Mouse (Mus musculus) hindbrain, embryonic 11.5 days (tissue): Measurements from ENCODE around the gene Gm4756. TPM values are rescaled to one million over a fixed set of nuclear protein-coding genes. Genes with fewer than 3 reads are reported as not detected.

Source experiments
- ATAC-seq: fragments of 200-750 bp; cut with Nextera tagmentation; 2 replicates; pipeline ENCODE4 v1.8.0; 2017; ENCODE audit warnings: mild to moderate bottlenecking, moderate TSS enrichment, moderate library complexity; ENCODE audit not compliant: low FRiP score
- DNase-seq: peaks from one replicate; pipeline ENCODE4 v3.0.0-alpha.2; 2015; ENCODE audit warnings: low spot score
- H3K27ac ChIP-seq: fragments of 300-500 bp; sonication (generic); 2 replicates; pipeline ENCODE4 v1.5.1; 2014; ENCODE audit warnings: mild to moderate bottlenecking, low read depth, low read length
- H3K27me3 ChIP-seq: fragments of 300-500 bp; sonication (generic); 2 replicates; pipeline ENCODE4 v1.6.1; 2014; ENCODE audit warnings: mild to moderate bottlenecking, low read length, moderate library complexity, mixed read lengths; ENCODE audit not compliant: control insufficient read depth, insufficient read depth
- H3K36me3 ChIP-seq: fragments of 300-500 bp; sonication (generic); 2 replicates; pipeline ENCODE4 v1.6.1; 2014; ENCODE audit warnings: mild to moderate bottlenecking, low read length, moderate library complexity, mixed read lengths; ENCODE audit not compliant: control insufficient read depth, insufficient read depth
- H3K4me1 ChIP-seq: fragments of 300-500 bp; sonication (generic); replicated peaks from 2 replicates; pipeline ENCODE4 v1.6.1; 2014; ENCODE audit warnings: low read length, mixed read lengths; ENCODE audit not compliant: control insufficient read depth, insufficient read depth
- H3K4me2 ChIP-seq: fragments of 300-500 bp; sonication (generic); replicated peaks from 2 replicates; pipeline ENCODE4 v1.6.1; 2014; ENCODE audit warnings: mild to moderate bottlenecking, low read depth, low read length
- H3K4me3 ChIP-seq: fragments of 300-500 bp; sonication (generic); 2 replicates; pipeline ENCODE4 v1.5.1; 2014; ENCODE audit warnings: low read depth, low read length
- H3K9ac ChIP-seq: fragments of 300-500 bp; sonication (generic); 2 replicates; pipeline ENCODE4 v1.6.1; 2014; ENCODE audit warnings: low read depth, low read length
- H3K9me3 ChIP-seq: fragments of 300-500 bp; sonication (generic); 2 replicates; pipeline ENCODE4 v1.6.1; 2016; ENCODE audit warnings: low read length; ENCODE audit not compliant: control insufficient read depth
- WGBS: fragments of 180-500 bp; shearing (Covaris S2); extraction: QIAGEN DNeasy Blood & Tissue Kit; methylation state at CpG from one replicate; pipeline ENCODE4 v1.1.7; 2014; 5-methylcytosine and 5-hydroxymethylcytosine counted together
- polyA plus RNA-seq: library from polyadenylated mRNA; unstranded; fragments of >200 nt; fragmentation: Nextera tagmentation; extraction: Ambion mirVana; gene quantifications from 2 replicates; pipeline ENCODE4 v1.2.1, GENCODE M21; 2014

Gene Gm4756
- polyA plus RNA-seq, 1 experiment from 2014 or later = not detected

- no peaks in the 10 kb centered on the region for H3K36me3 ChIP-seq
- no peak overlapping the region for H3K4me2 ChIP-seq
- H3K4me1 ChIP-seq = no peaks in the 10 kb centered on the region
- no peak overlapping the region for H3K27ac ChIP-seq
- no peak overlapping the region for H3K4me3 ChIP-seq
- H3K9ac ChIP-seq = no peak overlapping the region
- H3K27me3 ChIP-seq = no peaks in the 10 kb centered on the region
- 60% methylated on average over 8 of the region's 8 CpGs for WGBS
- ATAC-seq = no peak
- no peak for DNase-seq
- H3K9me3 ChIP-seq = no peaks in the 10 kb centered on the region
Observed at GRCm38 (mm10) chr12:72682511-72683282, 33.2 kb upstream of the Gm4756 start.

DNA sequence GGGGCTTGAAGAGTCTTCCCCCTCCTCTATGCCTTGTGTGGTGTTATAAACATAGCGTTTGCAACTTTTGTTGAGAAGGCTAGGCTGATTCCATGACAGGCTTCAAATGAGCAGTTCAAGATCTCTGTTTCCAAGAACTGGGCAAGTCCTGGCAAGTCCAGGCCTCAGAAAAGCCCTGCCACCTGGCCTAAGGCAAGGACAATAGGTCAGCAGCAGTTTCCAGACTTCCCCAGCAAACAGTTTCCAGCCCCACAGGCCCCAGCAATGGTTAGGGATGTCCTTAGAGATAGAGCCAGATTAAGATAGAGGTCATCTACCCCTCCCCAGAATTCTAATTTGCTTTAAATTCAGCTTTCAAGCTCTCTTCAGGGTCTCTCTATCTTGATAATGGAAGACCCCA, 32.5 kb upstream of the Gm4756 start:
- DNase-seq = no peak
- Histone ChIP-seq H3K36me3 (no peaks in the 10 kb centered on the region), H3K27ac (no peak overlapping the region), H3K4me1 (no peaks in the 10 kb centered on the region), H3K9me3 (no peaks in the 10 kb centered on the region), H3K4me2 (no peak overlapping the region), H3K4me3 (no peak overlapping the region), H3K9ac (no peak overlapping the region), H3K27me3 (no peaks in the 10 kb centered on the region)
- ATAC-seq = no peak
- 92% methylated on average over 1 of the region's 1 CpGs for WGBS

GRCm38 (mm10) chr12:72679635-72680034, 30.2 kb upstream of the Gm4756 start:
- H3K27ac ChIP-seq = no peak overlapping the region
- WGBS = 75% methylated on average over 3 of the region's 3 CpGs
- no peak for ATAC-seq
- H3K36me3 ChIP-seq = no peaks in the 10 kb centered on the region
- no peaks in the 10 kb centered on the region for H3K9me3 ChIP-seq
- H3K4me3 ChIP-seq = no peak overlapping the region
- DNase-seq = no peak
- H3K4me2 ChIP-seq = no peak overlapping the region
- no peak overlapping the region for H3K9ac ChIP-seq
- H3K27me3 ChIP-seq = no peaks in the 10 kb centered on the region
- no peaks in the 10 kb centered on the region for H3K4me1 ChIP-seq

- Histone ChIP-seq H3K4me2 (no peak overlapping the region), H3K36me3 (no peaks in the 10 kb centered on the region), H3K9me3 (no peaks in the 10 kb centered on the region), H3K9ac (no peak overlapping the region), H3K27ac (no peak overlapping the region), H3K4me1 (no peaks in the 10 kb centered on the region), H3K4me3 (no peak overlapping the region), H3K27me3 (no peaks in the 10 kb centered on the region)
- WGBS = 78% methylated on average over 2 of the region's 2 CpGs
- no peak for DNase-seq
- ATAC-seq = no peak
Observed at GRCm38 (mm10) chr12:72674820-72675219, 25.4 kb upstream of the Gm4756 start.

GRCm38 (mm10) chr12:72674079-72674797, 24.8 kb upstream of the Gm4756 start:
- Histone ChIP-seq H3K9ac (no peak overlapping the region), H3K4me3 (no peak overlapping the region), H3K27ac (no peak overlapping the region), H3K4me1 (no peaks in the 10 kb centered on the region), H3K27me3 (no peaks in the 10 kb centered on the region), H3K36me3 (no peaks in the 10 kb centered on the region), H3K9me3 (no peaks in the 10 kb centered on the region), H3K4me2 (no peak overlapping the region)
- WGBS = 84% methylated on average over 7 of the region's 7 CpGs
- DNase-seq (no peak), ATAC-seq (no peak)

DNA sequence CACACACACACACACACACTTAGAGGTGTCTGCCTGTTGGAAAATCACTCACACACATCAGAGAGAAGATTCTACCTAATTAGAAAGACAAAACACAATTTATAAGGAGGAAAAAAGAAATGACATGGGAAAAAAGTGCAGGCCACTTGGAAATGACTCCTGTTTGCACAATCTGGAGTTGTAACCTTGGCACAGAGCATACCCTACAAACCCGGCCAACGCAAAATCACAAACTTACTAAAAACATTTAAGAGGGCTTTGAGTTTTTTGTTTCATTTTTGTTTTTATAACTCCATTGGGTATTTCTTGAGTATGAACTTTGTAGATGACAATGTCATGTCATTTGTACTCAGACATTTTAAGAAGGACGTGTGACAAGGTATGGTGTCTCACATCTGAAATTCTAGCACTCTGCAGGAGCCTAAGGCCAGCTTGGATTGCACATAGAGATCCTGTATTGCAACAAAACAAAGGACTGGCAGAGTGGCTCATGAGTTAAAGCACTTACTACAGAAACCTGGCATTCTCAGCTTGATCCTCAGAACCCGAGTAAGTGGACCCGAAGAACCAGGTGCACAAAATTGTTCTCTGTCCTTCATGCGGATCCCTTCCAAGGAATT, 22.2 kb upstream of the Gm4756 start:
- Histone ChIP-seq H3K36me3 (no peaks in the 10 kb centered on the region), H3K27ac (no peak overlapping the region), H3K4me2 (no peak overlapping the region), H3K4me1 (0 out of 2 replicates have a peak, but pooled peaks cover 2% of the 10 kb centered on the region), H3K9me3 (no peaks in the 10 kb centered on the region), H3K27me3 (no peaks in the 10 kb centered on the region), H3K9ac (no peak overlapping the region), H3K4me3 (no peak overlapping the region)
- WGBS = 91% methylated on average over 6 of the region's 6 CpGs
- no peak for DNase-seq
- no peak for ATAC-seq

DNA sequence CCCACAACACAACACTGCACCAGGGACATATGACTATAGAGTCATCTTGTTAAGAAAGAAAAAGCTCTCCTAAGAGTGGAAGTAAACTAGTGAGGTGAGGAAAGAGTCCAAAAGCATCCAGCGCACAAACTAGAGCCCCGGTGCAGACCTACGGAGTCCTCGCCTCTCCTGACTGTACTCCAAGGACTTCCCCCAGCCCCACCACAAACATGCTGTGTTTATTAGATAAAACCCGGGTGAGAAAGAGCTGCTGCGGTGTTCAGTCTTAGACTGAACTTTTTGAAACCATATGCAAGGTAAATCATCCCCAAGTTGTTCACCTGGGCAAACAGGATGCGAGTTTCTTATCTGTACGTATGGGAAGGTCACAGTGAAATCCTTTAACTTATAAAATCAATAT, 21.5 kb upstream of the Gm4756 start:
- no peak overlapping the region for H3K9ac ChIP-seq
- H3K4me1 ChIP-seq = 0 out of 2 replicates have a peak, but pooled peaks cover 2% of the 10 kb centered on the region
- DNase-seq (no peak), ATAC-seq (no peak)
- H3K36me3 ChIP-seq = no peaks in the 10 kb centered on the region
- H3K27ac ChIP-seq = no peak overlapping the region
- H3K4me3 ChIP-seq = no peak overlapping the region
- H3K9me3 ChIP-seq = no peaks in the 10 kb centered on the region
- no peak overlapping the region for H3K4me2 ChIP-seq
- WGBS = 95% methylated on average over 8 of the region's 8 CpGs
- H3K27me3 ChIP-seq = no peaks in the 10 kb centered on the region

DNA sequence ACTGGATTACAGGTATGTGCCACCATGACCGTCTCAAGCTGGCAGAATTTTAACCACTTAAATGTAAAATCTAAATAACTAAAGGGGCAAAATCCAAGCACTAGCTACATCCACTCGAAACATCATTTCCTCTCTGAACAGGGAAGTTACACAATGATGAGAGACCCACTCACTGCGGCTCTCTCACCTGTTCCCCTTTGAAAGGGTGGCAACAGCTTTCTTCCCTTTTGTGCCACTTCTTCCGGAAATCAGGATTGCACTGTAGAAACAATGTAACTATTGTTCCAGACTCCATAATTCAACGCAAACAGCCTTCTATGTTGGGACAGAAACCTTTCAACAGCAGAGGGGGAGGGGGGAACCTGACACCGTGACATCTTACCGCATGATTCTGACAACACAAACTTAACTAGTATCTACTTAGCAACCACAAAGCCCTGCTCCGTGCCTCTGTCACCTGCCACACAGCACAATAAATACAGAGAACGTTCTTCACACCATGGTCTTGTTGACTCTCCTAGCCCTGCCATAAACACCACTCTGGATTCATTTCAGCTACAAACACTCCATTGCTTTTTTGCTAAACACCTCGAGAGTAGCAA, 18.5 kb upstream of the Gm4756 start:
- Histone ChIP-seq H3K4me1 (peaks cover 4% of the 10 kb centered on the region; the same call in 1 of the 2 replicates), H3K27ac (no peak overlapping the region), H3K9me3 (no peaks in the 10 kb centered on the region), H3K36me3 (no peaks in the 10 kb centered on the region), H3K27me3 (no peaks in the 10 kb centered on the region), H3K9ac (no peak overlapping the region), H3K4me2 (no peak overlapping the region), H3K4me3 (no peak overlapping the region)
- ATAC-seq (no peak), DNase-seq (no peak)
- 62% methylated on average over 10 of the region's 10 CpGs for WGBS
